Mouse (Mus musculus) embryonic fibroblast, embryonic 13.5 days (primary cell): ENCODE measurements around the gene F12.

ENCODE experiments used
- CTCF ChIP-seq: IDR thresholded peaks from 2 replicates; pipeline ENCODE4 v1.5.1; 2011; ENCODE audit warnings: mild to moderate bottlenecking, control low read depth, low read length, moderate library complexity, borderline replicate concordance; ENCODE audit not compliant: insufficient read depth
- POLR2A ChIP-seq: IDR thresholded peaks from 2 replicates; pipeline ENCODE4 v1.6.1; 2011; ENCODE audit warnings: low read depth, mild to moderate bottlenecking, control low read depth, low read length, moderate library complexity

- TF ChIP-seq CTCF (no peak), POLR2A (no peak)
Measured at GRCm38 (mm10) chr13:55371007-55371681, 55.4 kb downstream of the F12 start.
